Mouse (Mus musculus): Measurements from ENCODE around the gene Abcg8. TPM values are rescaled to one million over a fixed set of nuclear protein-coding genes. Genes with fewer than 3 reads are reported as not detected.

The Abcg8 gene
- polyA plus RNA-seq, 1 experiment from 2014 or later, result 0.10 TPM

- WGBS, result 65% methylated on average over 16 of the region's 16 CpGs
- H3K27me3 ChIP-seq (replicated peaks; ENCODE audit: control insufficient read depth, insufficient read depth, low read length), result peaks cover 12% of the 10 kb centered on the region
- no peak for ATAC-seq (replicated peaks; ENCODE audit: low FRiP score)
- no peaks in the 10 kb centered on the region for H3K4me1 ChIP-seq (replicated peaks; ENCODE audit: control insufficient read depth, insufficient read depth, low read length)
- no peaks in the 10 kb centered on the region for H3K36me3 ChIP-seq (ENCODE audit: control insufficient read depth, insufficient read depth, low read length)
- no peaks in the 10 kb centered on the region for H3K9me3 ChIP-seq (ENCODE audit: control insufficient read depth, low read length)
- no peak for DNase-seq (ENCODE audit: low spot score)
- H3K4me2 ChIP-seq, result no peak overlapping the region
- no peak overlapping the region for H3K9ac ChIP-seq (ENCODE audit: low read depth, low read length)
- H3K4me3 ChIP-seq (ENCODE audit: low read depth, low read length), result no peak overlapping the region
- H3K27ac ChIP-seq (ENCODE audit: low read depth, low read length), result no peak overlapping the region
These were observed 3.4 kb upstream of the Abcg8 start for GRCm38 (mm10) chr17:84672376-84673369.

GRCm38 (mm10) chr17:84674048-84674447 is 2.1 kb upstream of the Abcg8 start:
- DNase-seq (ENCODE audit: low spot score), result no peak
- Histone ChIP-seq H3K4me3 (ENCODE audit: low read depth, low read length) (no peak overlapping the region), H3K4me1 (replicated peaks; ENCODE audit: control insufficient read depth, insufficient read depth, low read length) (no peaks in the 10 kb centered on the region), H3K9me3 (ENCODE audit: control insufficient read depth, low read length) (no peaks in the 10 kb centered on the region), H3K27ac (ENCODE audit: low read depth, low read length) (no peak overlapping the region), H3K27me3 (replicated peaks; ENCODE audit: control insufficient read depth, insufficient read depth, low read length) (peaks cover 17% of the 10 kb centered on the region), H3K36me3 (ENCODE audit: control insufficient read depth, insufficient read depth, low read length) (no peaks in the 10 kb centered on the region), H3K4me2 (no peak overlapping the region), H3K9ac (ENCODE audit: low read depth, low read length) (no peak overlapping the region)
- no peak for ATAC-seq (replicated peaks; ENCODE audit: low FRiP score)
- WGBS, result 57% methylated on average over 7 of the region's 7 CpGs

GRCm38 (mm10) chr17:84675204-84675603 is 898 bp upstream of the Abcg8 start:
- no peak overlapping the region for H3K4me3 ChIP-seq (ENCODE audit: low read depth, low read length)
- no peak for ATAC-seq (replicated peaks; ENCODE audit: low FRiP score)
- no peak overlapping the region for H3K9ac ChIP-seq (ENCODE audit: low read depth, low read length)
- no peaks in the 10 kb centered on the region for H3K4me1 ChIP-seq (replicated peaks; ENCODE audit: control insufficient read depth, insufficient read depth, low read length)
- H3K9me3 ChIP-seq (ENCODE audit: control insufficient read depth, low read length), result no peaks in the 10 kb centered on the region
- WGBS, result 60% methylated on average over 4 of the region's 4 CpGs
- H3K36me3 ChIP-seq (ENCODE audit: control insufficient read depth, insufficient read depth, low read length), result no peaks in the 10 kb centered on the region
- no peak overlapping the region for H3K4me2 ChIP-seq
- no peak for DNase-seq (ENCODE audit: low spot score)
- peaks cover 17% of the 10 kb centered on the region for H3K27me3 ChIP-seq (replicated peaks; ENCODE audit: control insufficient read depth, insufficient read depth, low read length)
- no peak overlapping the region for H3K27ac ChIP-seq (ENCODE audit: low read depth, low read length)

GRCm38 (mm10) chr17:84677595-84677994 is 1.5 kb downstream of the Abcg8 start:
- ATAC-seq (replicated peaks; ENCODE audit: low FRiP score) (no peak), DNase-seq (ENCODE audit: low spot score) (no peak)
- no peaks in the 10 kb centered on the region for H3K36me3 ChIP-seq (ENCODE audit: control insufficient read depth, insufficient read depth, low read length)
- no peak overlapping the region for H3K4me2 ChIP-seq
- H3K4me1 ChIP-seq (replicated peaks; ENCODE audit: control insufficient read depth, insufficient read depth, low read length), result no peaks in the 10 kb centered on the region
- H3K4me3 ChIP-seq (ENCODE audit: low read depth, low read length), result no peak overlapping the region
- H3K27ac ChIP-seq (ENCODE audit: low read depth, low read length), result no peak overlapping the region
- peaks cover 17% of the 10 kb centered on the region for H3K27me3 ChIP-seq (replicated peaks; ENCODE audit: control insufficient read depth, insufficient read depth, low read length)
- no peak overlapping the region for H3K9ac ChIP-seq (ENCODE audit: low read depth, low read length)
- H3K9me3 ChIP-seq (ENCODE audit: control insufficient read depth, low read length), result no peaks in the 10 kb centered on the region
- WGBS, result 83% methylated on average over 11 of the region's 11 CpGs

GRCm38 (mm10) chr17:84681670-84682069 is 5.6 kb downstream of the Abcg8 start:
- peaks cover 6% of the 10 kb centered on the region; the same call in 1 of the 2 replicates for H3K27me3 ChIP-seq (replicated peaks; ENCODE audit: control insufficient read depth, insufficient read depth, low read length)
- no peaks in the 10 kb centered on the region for H3K4me1 ChIP-seq (replicated peaks; ENCODE audit: control insufficient read depth, insufficient read depth, low read length)
- no peak overlapping the region for H3K27ac ChIP-seq (ENCODE audit: low read depth, low read length)
- H3K36me3 ChIP-seq (ENCODE audit: control insufficient read depth, insufficient read depth, low read length), result no peaks in the 10 kb centered on the region
- H3K9me3 ChIP-seq (ENCODE audit: control insufficient read depth, low read length), result no peaks in the 10 kb centered on the region
- H3K9ac ChIP-seq (ENCODE audit: low read depth, low read length), result no peak overlapping the region
- 72% methylated on average over 3 of the region's 3 CpGs for WGBS
- no peak overlapping the region for H3K4me3 ChIP-seq (ENCODE audit: low read depth, low read length)
- ATAC-seq (replicated peaks; ENCODE audit: low FRiP score), result no peak
- DNase-seq (ENCODE audit: low spot score), result no peak
- H3K4me2 ChIP-seq, result no peak overlapping the region

GRCm38 (mm10) chr17:84682734-84683717 is 6.9 kb downstream of the Abcg8 start, which contains the start of gene Abcg5:
Gene Abcg5 (minus strand): TSS chr17:84683011.
- no peak within 1 kb of the TSS for H3K4me3 ChIP-seq (ENCODE audit: low read depth, low read length)
- H3K9ac ChIP-seq (ENCODE audit: low read depth, low read length), result no peak within 1 kb of the TSS
- H3K4me1 ChIP-seq (replicated peaks; ENCODE audit: control insufficient read depth, insufficient read depth, low read length), result no peaks in the 10 kb centered on the region
- no peak within 1 kb of the TSS for H3K27ac ChIP-seq (ENCODE audit: low read depth, low read length)
- WGBS, result 66% methylated on average over 18 of the region's 18 CpGs
- 0 out of 2 replicates have a peak, but pooled peaks cover 3% of the 10 kb centered on the region for H3K27me3 ChIP-seq (replicated peaks; ENCODE audit: control insufficient read depth, insufficient read depth, low read length)
- no peak for ATAC-seq (replicated peaks; ENCODE audit: low FRiP score)
- DNase-seq (ENCODE audit: low spot score), result no peak
- H3K9me3 ChIP-seq (ENCODE audit: control insufficient read depth, low read length), result no peaks in the 10 kb centered on the region
- H3K4me2 ChIP-seq, result no peak within 1 kb of the TSS
- H3K36me3 ChIP-seq (ENCODE audit: control insufficient read depth, insufficient read depth, low read length), result no peaks in the 10 kb centered on the region

DNA sequence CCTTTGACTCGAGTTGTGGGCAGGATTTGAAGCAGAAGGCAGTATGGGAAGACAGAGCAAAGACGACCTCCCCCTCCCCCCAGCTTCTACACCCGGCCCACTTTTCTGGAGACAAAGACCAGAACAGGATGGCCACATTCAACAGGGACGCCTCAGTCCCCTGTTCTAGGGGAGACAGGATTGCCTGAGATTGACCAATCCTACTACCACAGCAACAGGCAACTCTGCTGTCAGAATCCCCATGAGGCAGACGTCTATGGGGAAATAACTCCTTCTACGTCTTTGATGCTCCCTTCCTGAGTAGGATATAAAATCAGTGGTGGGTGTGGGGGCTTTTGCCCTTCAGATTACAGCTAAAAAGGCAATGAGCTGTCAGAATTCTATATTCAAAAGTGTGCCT is 8.2 kb downstream of the Abcg8 start:
- 23% methylated on average over 6 of the region's 6 CpGs for WGBS
- Histone ChIP-seq H3K9ac (ENCODE audit: low read depth, low read length) (no peak overlapping the region), H3K4me3 (ENCODE audit: low read depth, low read length) (no peak overlapping the region), H3K4me2 (no peak overlapping the region), H3K27ac (ENCODE audit: low read depth, low read length) (no peak overlapping the region), H3K9me3 (ENCODE audit: control insufficient read depth, low read length) (no peaks in the 10 kb centered on the region), H3K4me1 (replicated peaks; ENCODE audit: control insufficient read depth, insufficient read depth, low read length) (no peaks in the 10 kb centered on the region), H3K36me3 (ENCODE audit: control insufficient read depth, insufficient read depth, low read length) (no peaks in the 10 kb centered on the region), H3K27me3 (replicated peaks; ENCODE audit: control insufficient read depth, insufficient read depth, low read length) (no peaks in the 10 kb centered on the region)
- ATAC-seq (replicated peaks; ENCODE audit: low FRiP score), result no peak
- no peak for DNase-seq (ENCODE audit: low spot score)

- no peak for DNase-seq (ENCODE audit: low spot score)
- 76% methylated on average over 4 of the region's 4 CpGs for WGBS
- H3K27ac ChIP-seq (ENCODE audit: low read depth, low read length), result no peak overlapping the region
- H3K9ac ChIP-seq (ENCODE audit: low read depth, low read length), result no peak overlapping the region
- no peak for ATAC-seq (replicated peaks; ENCODE audit: low FRiP score)
- no peak overlapping the region for H3K4me2 ChIP-seq
- H3K36me3 ChIP-seq (ENCODE audit: control insufficient read depth, insufficient read depth, low read length), result no peaks in the 10 kb centered on the region
- no peak overlapping the region for H3K4me3 ChIP-seq (ENCODE audit: low read depth, low read length)
- no peaks in the 10 kb centered on the region for H3K4me1 ChIP-seq (replicated peaks; ENCODE audit: control insufficient read depth, insufficient read depth, low read length)
- H3K9me3 ChIP-seq (ENCODE audit: control insufficient read depth, low read length), result no peaks in the 10 kb centered on the region
- no peaks in the 10 kb centered on the region for H3K27me3 ChIP-seq (replicated peaks; ENCODE audit: control insufficient read depth, insufficient read depth, low read length)
These were observed 9.2 kb downstream of the Abcg8 start for GRCm38 (mm10) chr17:84685286-84685685.
